Mouse (Mus musculus) hindbrain, embryonic 13.5 days (tissue): Measurements from ENCODE around the gene Gipc3. TPM values are rescaled to one million over a fixed set of nuclear protein-coding genes. Genes with fewer than 3 reads are reported as not detected.

Source experiments
- ATAC-seq: fragments of 200-750 bp; cut with Nextera tagmentation; 2 replicates; pipeline ENCODE4 v1.8.0; 2017; ENCODE audit warnings: moderate TSS enrichment; ENCODE audit not compliant: low FRiP score
- H3K27ac ChIP-seq: fragments of 300-500 bp; sonication (generic); 2 replicates; pipeline ENCODE4 v1.5.1; 2015; ENCODE audit warnings: inconsistent platforms, mild to moderate bottlenecking, moderate library complexity
- H3K27me3 ChIP-seq: fragments of 300-500 bp; sonication (generic); 2 replicates; pipeline ENCODE4 v1.6.1; 2015; ENCODE audit warnings: mild to moderate bottlenecking, inconsistent platforms
- H3K36me3 ChIP-seq: fragments of 300-500 bp; sonication (generic); 2 replicates; pipeline ENCODE4 v1.6.1; 2015; ENCODE audit warnings: mild to moderate bottlenecking, inconsistent platforms
- H3K4me1 ChIP-seq: fragments of 300-500 bp; sonication (generic); replicated peaks from 2 replicates; pipeline ENCODE4 v1.6.1; 2015; ENCODE audit warnings: inconsistent platforms
- H3K4me2 ChIP-seq: fragments of 300-500 bp; sonication (generic); 2 replicates; pipeline ENCODE4 v1.6.1; 2015; ENCODE audit warnings: inconsistent platforms, mild to moderate bottlenecking, moderate library complexity
- H3K4me3 ChIP-seq: fragments of 300-500 bp; sonication (generic); 2 replicates; pipeline ENCODE4 v1.5.1; 2015; ENCODE audit warnings: mild to moderate bottlenecking, inconsistent platforms
- H3K9ac ChIP-seq: fragments of 300-500 bp; sonication (generic); 2 replicates; pipeline ENCODE4 v1.6.1; 2015; ENCODE audit warnings: mild to moderate bottlenecking, inconsistent platforms
- H3K9me3 ChIP-seq: fragments of 300-500 bp; sonication (generic); 2 replicates; pipeline ENCODE4 v1.6.1; 2016; ENCODE audit warnings: inconsistent platforms
- WGBS: fragments of 180-500 bp; shearing (Covaris S2); methylation state at CpG from one replicate; pipeline ENCODE4 v1.1.7; 2015; 5-methylcytosine and 5-hydroxymethylcytosine counted together
- polyA plus RNA-seq: library from polyadenylated mRNA; unstranded; fragments of >200 nt; fragmentation: Nextera tagmentation; extraction: Ambion mirVana; gene quantifications from 2 replicates; pipeline ENCODE4 v1.2.1, GENCODE M21; 2015

The Gipc3 gene
- polyA plus RNA-seq, 1 experiment from 2014 or later: not detected

- 95% methylated on average over 18 of the region's 18 CpGs for WGBS
- peaks cover 62% of the 10 kb centered on the region for H3K36me3 ChIP-seq
- no peak for ATAC-seq
Measured at GRCm38 (mm10) chr10:81323791-81324530, 19.1 kb downstream of the Gipc3 start.

GRCm38 (mm10) chr10:81323141-81323775 is 19.8 kb downstream of the Gipc3 start:
- Histone ChIP-seq H3K4me2 (no peak overlapping the region), H3K9me3 (no peaks in the 10 kb centered on the region), H3K4me3 (no peak overlapping the region), H3K27ac (no peak overlapping the region), H3K4me1 (peaks cover 34% of the 10 kb centered on the region), H3K36me3 (peaks cover 68% of the 10 kb centered on the region), H3K9ac (no peak overlapping the region), H3K27me3 (no peaks in the 10 kb centered on the region)
- ATAC-seq: no peak
- WGBS: 96% methylated on average over 23 of the region's 23 CpGs

More at GRCm38 (mm10) chr10:81323791-81324530, 19.1 kb downstream of the Gipc3 start:
- Histone ChIP-seq H3K9ac (no peak overlapping the region), H3K27me3 (no peaks in the 10 kb centered on the region), H3K4me1 (peaks cover 30% of the 10 kb centered on the region), H3K4me3 (no peak overlapping the region), H3K27ac (no peak overlapping the region), H3K4me2 (no peak overlapping the region), H3K9me3 (no peaks in the 10 kb centered on the region)

GRCm38 (mm10) chr10:81322444-81322843 is 20.6 kb downstream of the Gipc3 start:
- Histone ChIP-seq H3K27ac (no peak overlapping the region), H3K36me3 (peaks cover 68% of the 10 kb centered on the region), H3K4me1 (peaks cover 32% of the 10 kb centered on the region), H3K9ac (peak overlapping the region; percentile 90), H3K9me3 (no peaks in the 10 kb centered on the region), H3K4me2 (peak overlapping the region; percentile 84), H3K4me3 (peak overlapping the region; percentile 74), H3K27me3 (no peaks in the 10 kb centered on the region)
- WGBS: 94% methylated on average over 27 of the region's 27 CpGs
- no peak for ATAC-seq

GRCm38 (mm10) chr10:81321436-81321835 is 21.6 kb downstream of the Gipc3 start:
- Histone ChIP-seq H3K9me3 (no peaks in the 10 kb centered on the region), H3K4me2 (peak overlapping the region; percentile 84), H3K9ac (peak overlapping the region; percentile 90), H3K4me1 (peaks cover 42% of the 10 kb centered on the region), H3K36me3 (peaks cover 66% of the 10 kb centered on the region), H3K27ac (peak overlapping the region; percentile 90), H3K4me3 (peak overlapping the region; percentile 74), H3K27me3 (no peaks in the 10 kb centered on the region)
- peak; percentile 0; the same call in 1 of the 2 replicates for ATAC-seq
- 3% methylated on average over 20 of the region's 20 CpGs for WGBS

GRCm38 (mm10) chr10:81320550-81321347 is 22.3 kb downstream of the Gipc3 start, which contains the start of gene Cactin:
Gene Cactin, plus strand, starts transcription at chr10:81321103.
- Histone ChIP-seq H3K27ac (peak within 1 kb of the TSS; percentile 90), H3K9ac (peak within 1 kb of the TSS; percentile 90), H3K4me2 (peak within 1 kb of the TSS; percentile 84), H3K9me3 (no peaks in the 10 kb centered on the region), H3K4me1 (peaks cover 45% of the 10 kb centered on the region), H3K27me3 (no peaks in the 10 kb centered on the region), H3K36me3 (peaks cover 66% of the 10 kb centered on the region), H3K4me3 (peak within 1 kb of the TSS; percentile 74)
- WGBS: under 1% methylated on average over 68 of the region's 68 CpGs
- peak; percentile 93 for ATAC-seq

- ATAC-seq: peak; percentile 0
- H3K27ac ChIP-seq: peak overlapping the region; percentile 90
- H3K4me1 ChIP-seq: peaks cover 45% of the 10 kb centered on the region
- H3K27me3 ChIP-seq: no peaks in the 10 kb centered on the region
- 2% methylated on average over 38 of the region's 38 CpGs for WGBS
- peaks cover 66% of the 10 kb centered on the region for H3K36me3 ChIP-seq
- peak overlapping the region; percentile 84 for H3K4me2 ChIP-seq
- peak overlapping the region; percentile 67 for H3K9ac ChIP-seq
- no peaks in the 10 kb centered on the region for H3K9me3 ChIP-seq
- peak overlapping the region; percentile 74 for H3K4me3 ChIP-seq
Measured at GRCm38 (mm10) chr10:81319741-81320549, 23.1 kb downstream of the Gipc3 start.

GRCm38 (mm10) chr10:81319330-81319699 is 23.8 kb downstream of the Gipc3 start:
- Histone ChIP-seq H3K36me3 (peaks cover 66% of the 10 kb centered on the region), H3K27me3 (no peaks in the 10 kb centered on the region), H3K4me2 (peak overlapping the region; percentile 84), H3K4me1 (peaks cover 45% of the 10 kb centered on the region), H3K4me3 (peak overlapping the region; percentile 74), H3K27ac (peak overlapping the region; percentile 90), H3K9me3 (no peaks in the 10 kb centered on the region), H3K9ac (peak overlapping the region; percentile 67)
- 38% methylated on average over 8 of the region's 8 CpGs for WGBS
- ATAC-seq: no peak

- no peaks in the 10 kb centered on the region for H3K27me3 ChIP-seq
- no peak overlapping the region for H3K27ac ChIP-seq
- H3K36me3 ChIP-seq: peaks cover 66% of the 10 kb centered on the region
- peaks cover 45% of the 10 kb centered on the region for H3K4me1 ChIP-seq
- peak overlapping the region; percentile 67 for H3K9ac ChIP-seq
- 90% methylated on average over 13 of the region's 13 CpGs for WGBS
- H3K4me3 ChIP-seq: peak overlapping the region; percentile 74; the same call in 1 of the 2 replicates
- H3K4me2 ChIP-seq: peak overlapping the region; percentile 84; the same call in 1 of the 2 replicates
- H3K9me3 ChIP-seq: no peaks in the 10 kb centered on the region
- no peak for ATAC-seq
Measured at GRCm38 (mm10) chr10:81318589-81319329, 24.3 kb downstream of the Gipc3 start.

- no peak for ATAC-seq
- Histone ChIP-seq H3K4me1 (peaks cover 38% of the 10 kb centered on the region), H3K27me3 (no peaks in the 10 kb centered on the region), H3K4me3 (no peak overlapping the region), H3K9ac (peak overlapping the region; percentile 43), H3K9me3 (no peaks in the 10 kb centered on the region), H3K27ac (no peak overlapping the region), H3K36me3 (peaks cover 66% of the 10 kb centered on the region), H3K4me2 (peak overlapping the region; percentile 30)
- WGBS: 17% methylated on average over 20 of the region's 20 CpGs
Measured at GRCm38 (mm10) chr10:81317273-81317672, 25.8 kb downstream of the Gipc3 start.

GRCm38 (mm10) chr10:81316338-81317060 is 26.6 kb downstream of the Gipc3 start:
- Histone ChIP-seq H3K27ac (no peak overlapping the region), H3K4me3 (no peak overlapping the region), H3K4me2 (peak overlapping the region; percentile 30; the same call in 1 of the 2 replicates), H3K4me1 (peaks cover 30% of the 10 kb centered on the region), H3K9me3 (no peaks in the 10 kb centered on the region), H3K9ac (peak overlapping the region; percentile 43), H3K27me3 (no peaks in the 10 kb centered on the region), H3K36me3 (peaks cover 74% of the 10 kb centered on the region)
- ATAC-seq: no peak
- WGBS: 44% methylated on average over 16 of the region's 16 CpGs
